Mouse (Mus musculus): ENCODE results near the gene Smpd2.

The Smpd2 gene

DNA sequence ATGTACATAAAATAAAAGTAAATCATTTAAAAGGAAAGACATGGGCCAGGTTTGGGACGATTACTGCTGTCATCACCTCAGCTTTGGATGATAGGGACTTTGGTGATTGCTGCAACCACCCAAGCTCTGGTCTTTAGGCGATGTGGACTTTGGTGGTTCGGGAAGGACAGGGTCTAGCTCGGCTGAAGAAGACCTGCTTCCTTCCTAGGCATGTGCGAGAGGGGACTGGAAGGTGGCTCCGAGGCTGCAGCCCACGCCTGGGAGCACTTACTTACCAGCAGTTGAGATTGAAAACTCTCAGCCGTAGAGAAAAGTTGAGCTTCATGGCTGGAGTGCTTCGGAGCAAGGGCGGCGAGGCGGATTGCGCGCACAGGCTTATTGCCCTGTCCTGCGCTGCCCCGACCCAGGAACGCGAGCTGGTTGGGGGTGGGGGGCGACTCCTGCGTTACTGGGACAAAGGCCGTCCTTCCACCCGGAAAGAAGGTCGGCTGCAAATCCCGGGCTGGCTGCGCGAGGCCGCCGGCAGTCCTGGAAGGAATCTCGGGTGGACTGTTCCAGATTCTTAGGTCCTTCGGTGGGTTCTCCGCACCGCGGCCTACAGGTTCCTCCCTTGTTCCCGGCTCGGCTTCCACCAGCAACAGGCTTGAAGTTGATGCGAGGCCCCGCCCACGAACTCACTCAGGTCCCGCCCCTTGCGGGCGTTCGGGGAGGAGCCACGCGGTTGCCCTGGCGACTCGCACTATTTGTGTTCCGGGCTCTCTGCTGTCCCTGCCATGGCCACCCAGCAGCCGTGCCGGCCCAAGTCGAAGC, at the start of gene Smpd2, which contains the start of gene Ppil6:
Smpd2 (minus strand) TSS at position 662 of the 810 bp plus-strand sequence.
Ppil6 (plus strand) TSS at position 732 of the 810 bp plus-strand sequence.
- peak; percentile 79 to 91 for DNase-seq (ENCODE audit: low read depth in 2 of 2, low spot score in 2 of 2)

DNA sequence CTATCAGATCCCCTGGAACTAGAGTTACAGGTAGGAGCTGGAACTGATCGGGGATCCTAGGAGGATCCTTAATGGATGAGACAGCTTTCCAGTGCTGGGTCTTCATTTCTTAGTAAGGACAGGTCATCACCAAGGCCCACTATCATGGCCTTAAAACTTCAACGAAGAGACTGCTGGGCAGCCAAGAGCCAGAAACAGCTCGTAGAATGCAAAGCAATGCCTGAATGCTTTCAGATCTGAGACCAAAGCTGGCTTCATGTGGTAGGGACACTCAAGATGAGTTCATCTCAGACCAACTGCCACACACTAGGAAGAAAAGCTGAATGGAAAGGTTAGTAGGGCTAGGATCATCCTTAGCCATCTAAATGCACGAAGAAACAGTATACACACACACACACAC, 48.8 kb upstream of the Smpd2 start:
- DNase-seq (ENCODE audit: low read depth in 2 of 2, low spot score in 2 of 2) = no peak

DNA sequence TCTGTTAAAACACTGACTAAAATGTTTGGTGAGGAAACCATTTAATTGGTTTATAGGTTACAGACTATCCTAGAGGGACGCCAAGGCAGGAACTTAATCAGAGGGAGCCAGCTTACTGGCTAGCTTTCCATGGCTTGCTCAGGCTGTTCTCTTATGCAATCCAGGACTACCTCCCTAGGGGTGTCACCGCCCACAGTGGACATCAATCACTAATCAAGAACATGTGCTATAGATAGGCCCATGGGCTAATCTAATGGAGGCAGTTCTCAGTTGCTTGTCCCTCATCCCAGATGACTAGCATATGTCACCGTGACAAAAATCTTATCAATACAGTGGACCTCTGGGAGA, 47.8 kb upstream of the Smpd2 start:
- no peak for DNase-seq (ENCODE audit: low read depth in 2 of 2, low spot score in 2 of 2)

DNA sequence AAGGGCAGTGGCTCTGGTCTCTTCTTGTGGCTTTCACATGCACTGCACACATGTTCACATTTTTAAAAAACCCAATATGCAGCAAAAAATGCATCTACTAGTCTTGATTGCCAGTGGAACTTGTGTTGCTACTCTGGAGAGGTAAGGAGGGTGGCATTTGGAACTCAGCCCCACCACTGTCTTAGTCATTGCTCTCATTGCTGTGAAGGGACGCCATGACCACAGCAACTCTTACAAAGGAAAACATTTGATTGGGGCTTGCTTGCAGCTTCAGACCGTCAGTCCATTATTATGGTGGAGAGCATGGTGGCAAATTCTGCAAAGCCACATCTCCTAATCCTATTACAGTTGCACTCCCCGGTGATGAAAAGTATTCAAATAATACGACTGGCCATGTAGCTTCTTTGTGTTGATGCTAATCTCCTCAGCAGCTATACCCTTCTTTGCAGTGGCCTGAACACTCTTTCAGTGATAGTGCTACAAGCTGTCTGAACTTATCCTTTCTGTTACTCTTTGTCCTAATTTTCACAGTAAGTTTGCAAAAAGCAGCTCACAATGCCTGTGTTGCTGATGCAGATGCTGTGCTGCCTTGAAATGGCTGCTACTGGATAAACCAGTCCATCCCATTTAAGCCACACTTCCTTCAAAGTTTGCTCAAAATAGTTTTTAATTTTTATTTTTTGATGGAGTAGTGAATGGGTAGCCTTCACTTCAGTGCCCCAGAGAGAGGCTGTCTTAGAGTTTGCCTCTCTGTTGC, 47.2 kb upstream of the Smpd2 start:
- no peak for DNase-seq (ENCODE audit: low read depth in 2 of 2, low spot score in 2 of 2)

DNA sequence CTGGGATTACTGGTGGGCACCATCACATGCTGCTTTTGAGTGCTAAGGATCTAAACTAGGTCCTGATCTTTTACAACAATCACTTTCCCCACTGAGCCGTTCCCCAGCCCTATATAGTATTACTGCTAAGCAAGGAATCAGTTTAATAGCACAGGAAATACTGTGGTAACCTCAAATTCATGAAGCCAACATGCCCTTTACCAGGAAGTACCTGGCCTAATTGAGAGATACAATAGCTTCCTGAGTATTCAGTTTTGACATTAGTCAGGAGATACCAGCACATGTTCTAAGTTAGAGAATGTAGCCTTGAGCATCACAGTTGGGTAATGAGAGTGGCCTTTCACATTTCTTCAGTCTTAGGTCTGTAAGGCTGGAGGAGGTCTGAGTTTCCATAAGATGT, 46.5 kb upstream of the Smpd2 start:
- DNase-seq (ENCODE audit: low read depth in 2 of 2, low spot score in 2 of 2) = no peak

DNA sequence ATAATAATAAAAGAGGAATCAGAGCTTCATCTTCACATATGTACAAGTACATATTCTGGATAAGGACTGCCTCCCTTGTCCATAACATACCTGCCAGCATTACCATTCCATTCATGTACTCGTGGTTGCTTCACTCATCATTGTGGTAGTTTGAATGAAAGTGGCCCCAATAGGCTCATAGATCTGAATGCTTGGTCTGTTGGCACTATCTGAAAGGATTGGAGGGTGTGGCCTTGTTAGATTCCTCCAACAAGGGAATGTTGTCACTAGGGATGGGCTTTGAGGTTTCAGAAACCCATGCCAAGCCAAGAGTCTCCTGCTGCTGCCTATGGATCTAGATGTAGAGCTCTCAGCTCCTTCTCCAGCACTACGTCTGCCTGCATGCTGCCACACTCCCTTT, 45.8 kb upstream of the Smpd2 start:
- no peak for DNase-seq (ENCODE audit: low read depth in 2 of 2, low spot score in 2 of 2)

DNA sequence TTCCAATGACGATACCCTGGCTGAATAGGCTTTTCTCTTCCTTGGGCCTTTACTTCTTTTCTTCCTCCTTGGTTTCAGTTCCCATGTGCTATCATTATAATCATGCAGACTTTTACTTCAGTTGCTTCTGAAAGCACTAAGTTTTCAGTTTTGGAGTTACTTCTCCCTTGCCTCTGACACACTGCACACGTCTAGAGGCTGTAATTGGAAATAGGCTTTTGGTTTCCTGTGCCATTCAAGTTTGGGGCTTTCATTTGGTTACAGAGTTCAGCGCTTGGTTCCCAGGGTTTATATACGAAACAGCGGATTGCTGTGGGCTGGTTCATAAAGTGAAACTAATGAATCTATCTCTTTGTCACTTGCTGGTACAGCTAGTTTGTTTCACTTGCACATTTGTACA, 39.8 kb upstream of the Smpd2 start:
- DNase-seq (ENCODE audit: low read depth in 2 of 2, low spot score in 2 of 2) = peak in 1 of 2 experiments; percentile 33

DNA sequence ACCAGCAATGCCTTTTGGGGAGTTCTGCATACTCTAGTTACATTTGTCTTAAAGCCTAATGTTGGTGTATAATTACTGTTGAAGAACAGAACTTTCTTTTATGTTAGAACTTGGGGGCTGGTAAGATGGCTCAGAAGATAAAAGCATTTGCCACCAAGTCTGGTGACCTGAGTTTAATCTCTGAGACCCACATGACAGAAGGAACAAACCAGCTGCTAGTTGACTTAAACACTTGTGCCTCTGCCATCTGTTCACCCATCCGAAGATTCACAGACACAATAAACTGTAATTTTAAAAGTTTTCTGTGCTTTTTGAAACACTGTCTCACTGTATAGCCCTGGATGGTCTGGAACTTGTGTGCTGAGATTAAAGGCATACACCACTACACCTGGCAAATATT, 35.5 kb upstream of the Smpd2 start:
- no peak for DNase-seq (ENCODE audit: low read depth in 2 of 2, low spot score in 2 of 2)

DNA sequence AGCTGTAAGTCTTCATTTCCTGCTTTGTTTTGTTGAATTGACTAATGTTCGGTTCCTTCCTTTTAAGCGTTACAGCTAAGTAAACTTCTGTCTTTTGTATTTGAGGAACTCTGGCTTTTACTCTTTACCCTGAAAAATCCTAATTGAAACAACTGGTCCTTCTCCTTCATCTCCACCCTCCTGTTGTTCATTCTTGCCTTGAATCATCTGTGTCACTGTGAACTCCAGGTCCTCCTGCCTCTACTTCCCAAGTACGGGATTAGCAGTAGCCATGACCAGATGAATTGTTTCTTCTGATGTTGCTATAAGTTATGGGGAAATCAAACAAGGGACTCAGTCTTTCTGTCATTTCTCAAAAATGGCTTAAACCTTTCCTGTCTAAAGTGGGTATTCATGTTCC, 33.2 kb upstream of the Smpd2 start:
- DNase-seq (ENCODE audit: low read depth in 2 of 2, low spot score in 2 of 2) = no peak

DNA sequence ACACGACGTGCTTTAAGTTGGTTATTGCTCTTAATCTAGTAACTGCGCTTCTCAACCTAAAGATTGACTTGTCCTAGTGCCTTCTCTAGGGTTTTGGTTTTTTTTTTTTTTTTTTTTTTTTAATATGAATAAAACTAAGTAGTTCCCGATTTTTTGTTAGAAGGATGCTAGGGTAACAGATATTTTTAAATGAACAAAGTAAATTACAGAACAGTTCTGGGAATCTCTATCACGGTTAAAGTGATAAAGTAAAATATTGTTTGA, 30.2 kb upstream of the Smpd2 start:
- DNase-seq (ENCODE audit: low read depth in 2 of 2, low spot score in 2 of 2) = no peak

DNA sequence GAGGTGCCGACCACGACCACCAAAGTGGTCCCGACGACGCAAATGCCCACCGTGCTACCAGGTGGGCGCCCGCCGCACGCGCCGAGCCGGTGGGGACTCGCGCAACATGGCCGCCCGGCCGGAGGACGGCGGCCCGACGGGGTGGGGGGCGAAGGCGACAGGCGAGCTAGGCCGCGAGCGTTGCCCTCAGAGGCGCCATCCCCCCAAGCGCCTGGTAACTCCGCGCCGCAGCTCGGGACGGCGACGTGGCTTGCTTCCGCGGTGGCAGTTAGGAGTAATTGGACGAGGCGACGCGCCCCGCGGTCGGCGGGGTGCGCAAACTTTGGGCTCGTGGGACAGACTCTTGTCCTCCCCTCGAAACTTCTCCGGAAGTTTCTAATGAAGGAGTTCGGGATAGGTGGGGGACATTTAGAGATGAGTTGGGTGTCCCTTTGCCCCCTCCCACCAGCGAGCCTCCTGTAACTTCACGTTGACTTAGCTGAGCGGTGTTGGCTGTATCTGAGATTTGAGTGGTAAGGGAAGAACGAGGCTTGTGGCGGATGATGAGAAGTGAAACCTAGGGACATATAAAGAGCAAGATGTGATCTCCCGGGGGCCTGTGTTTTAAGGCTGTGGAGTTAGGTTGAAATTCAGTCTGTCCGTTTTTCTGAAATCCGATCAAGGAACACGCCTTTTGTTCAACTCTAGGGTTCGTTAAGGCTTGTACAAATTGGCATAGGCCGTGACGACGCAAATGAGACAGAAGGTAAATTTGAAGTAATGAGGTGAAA, 29.7 kb upstream of the Smpd2 start:
- DNase-seq (ENCODE audit: low read depth in 2 of 2, low spot score in 2 of 2) = peak; percentile 55 to 58

DNA sequence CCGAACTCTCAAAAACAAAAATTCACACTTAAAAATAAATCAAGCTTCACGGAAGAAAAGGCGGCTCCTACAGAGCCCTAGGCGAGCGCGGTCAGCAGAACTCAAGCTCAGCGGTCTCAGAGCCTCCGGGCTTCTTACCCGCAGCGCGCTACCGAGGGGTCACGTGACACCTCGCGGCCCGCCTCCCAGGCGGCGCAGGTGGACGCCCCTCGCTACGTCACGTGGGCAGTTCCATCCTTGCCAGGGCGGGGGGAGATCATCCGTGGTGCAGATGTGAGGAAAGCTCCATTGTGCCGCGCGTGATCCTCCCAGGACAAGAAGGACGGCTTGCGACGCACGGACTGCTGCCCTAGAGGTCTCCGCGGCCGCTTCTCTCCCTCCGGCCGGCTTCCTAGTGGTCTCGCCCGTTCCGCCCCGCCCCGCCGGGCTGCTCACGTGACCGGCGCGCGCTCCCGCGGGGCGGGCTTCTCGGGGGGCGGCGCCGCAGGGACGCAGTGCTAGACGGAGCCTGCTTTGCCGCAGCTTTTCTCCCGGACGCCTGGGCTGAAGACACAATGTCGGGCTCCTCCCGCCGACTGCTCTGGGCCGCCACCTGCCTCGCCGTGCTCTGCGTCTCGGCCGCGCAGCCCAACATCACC, 28.9 kb upstream of the Smpd2 start, which contains the start of gene Cd164:
Cd164 (plus strand) TSS at position 434 of the 638 bp plus-strand sequence.
- peak; percentile 88 to 90 for DNase-seq (ENCODE audit: low read depth in 2 of 2, low spot score in 2 of 2)

DNA sequence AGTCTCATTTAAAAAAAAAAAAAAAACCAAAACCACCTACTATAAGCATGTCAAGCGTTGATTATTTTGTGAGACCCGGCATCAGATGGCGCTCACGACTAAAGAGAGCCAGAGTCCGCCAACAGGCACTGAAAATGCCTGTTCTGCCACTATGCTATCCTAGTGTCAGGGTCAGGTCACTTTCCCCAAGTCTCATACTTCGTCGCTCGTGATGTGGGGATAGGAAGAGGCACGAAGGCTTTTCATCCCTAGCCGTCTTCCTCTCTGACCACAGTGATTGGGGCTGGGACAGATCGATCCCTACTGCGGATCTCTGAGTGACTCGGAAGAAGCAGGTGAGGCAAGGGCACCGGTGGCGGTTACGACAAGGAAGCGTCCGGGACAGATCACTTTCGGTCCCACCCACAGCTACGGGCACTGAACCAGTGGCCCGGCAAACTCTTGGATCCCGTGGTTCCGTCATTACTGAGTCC, 28.4 kb upstream of the Smpd2 start:
- peak; percentile 75 to 79 for DNase-seq (ENCODE audit: low read depth in 2 of 2, low spot score in 2 of 2)

DNA sequence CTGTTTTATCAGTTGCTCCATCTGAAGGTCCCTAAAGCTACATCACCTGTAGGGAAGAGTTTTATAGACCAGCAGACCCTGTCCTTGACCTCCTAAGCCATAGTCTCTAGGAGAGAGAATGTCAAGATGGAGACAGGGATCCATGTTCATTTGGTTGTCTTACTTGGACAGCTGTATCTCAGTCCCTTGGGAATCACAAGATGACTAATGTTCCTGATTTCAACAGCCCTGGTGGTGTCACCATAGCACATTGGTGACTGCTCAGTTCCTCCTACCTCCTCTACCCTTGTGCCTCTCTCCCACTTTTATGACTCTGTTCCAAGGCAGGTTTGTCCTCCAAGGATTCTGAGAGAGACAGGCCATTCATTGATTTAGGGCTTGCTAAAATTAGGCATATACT, 24.8 kb upstream of the Smpd2 start:
- DNase-seq (ENCODE audit: low read depth in 2 of 2, low spot score in 2 of 2) = no peak

DNA sequence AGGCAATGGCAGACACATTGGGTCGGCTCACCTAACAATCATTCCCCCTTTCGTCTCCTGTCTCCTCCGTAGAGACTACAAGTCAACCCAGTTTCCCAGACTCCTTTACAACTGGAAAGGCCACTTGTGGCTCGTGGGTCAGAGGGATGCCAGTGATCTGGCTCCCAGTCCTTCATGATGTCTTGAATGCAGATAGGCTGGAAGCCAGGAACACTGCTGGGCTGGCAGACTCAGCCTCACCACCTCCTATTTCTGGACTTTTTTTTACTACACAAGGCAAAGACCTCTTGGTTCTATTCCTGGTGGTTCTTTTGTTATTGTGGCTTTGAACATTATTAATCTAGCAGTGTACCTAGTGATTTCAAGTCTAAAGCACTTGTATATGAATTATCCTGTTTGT, 24.1 kb upstream of the Smpd2 start:
- DNase-seq (ENCODE audit: low read depth in 2 of 2, low spot score in 2 of 2) = no peak

DNA sequence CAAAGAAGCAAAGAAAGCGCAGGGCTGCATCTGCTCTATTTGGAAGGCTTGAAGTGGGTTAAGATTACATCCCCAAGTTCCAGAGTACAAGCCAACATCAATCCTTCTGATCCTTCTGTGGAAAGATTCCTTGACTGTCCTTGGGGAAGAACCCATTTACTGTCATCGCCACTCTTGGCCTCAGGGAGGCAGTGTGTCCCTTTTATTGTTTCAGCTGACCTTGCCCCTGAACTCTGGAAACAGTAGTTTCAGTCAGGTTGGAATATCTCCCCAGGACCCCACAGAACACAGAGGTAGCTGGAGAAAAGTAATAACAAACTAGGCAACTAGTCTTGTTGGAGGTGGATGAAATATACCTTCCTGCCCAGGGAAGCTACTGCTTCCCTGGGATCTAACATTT, 19.0 kb upstream of the Smpd2 start:
- DNase-seq (ENCODE audit: low read depth in 2 of 2, low spot score in 2 of 2) = no peak

DNA sequence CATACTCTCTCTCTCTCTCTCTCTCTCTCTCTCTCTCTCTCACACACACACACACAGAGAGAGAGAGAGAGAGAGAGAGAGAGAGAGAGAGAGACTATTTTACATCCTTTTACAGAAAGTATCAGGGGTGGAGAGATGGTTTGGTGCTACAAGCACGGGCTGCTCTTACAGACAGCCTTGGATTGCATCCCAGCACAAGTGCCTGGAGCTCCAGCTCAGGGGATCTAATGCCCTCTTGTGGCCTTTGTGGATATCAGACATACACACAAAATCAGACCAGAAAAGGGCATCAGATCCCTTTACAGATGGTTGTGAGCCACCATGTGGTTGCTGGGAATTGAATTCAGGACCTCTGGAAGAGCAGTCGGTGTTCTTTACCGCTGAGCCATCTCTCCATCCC, 15.3 kb upstream of the Smpd2 start:
- peak; percentile 43 to 62 for DNase-seq (ENCODE audit: low read depth in 2 of 2, low spot score in 2 of 2)

DNA sequence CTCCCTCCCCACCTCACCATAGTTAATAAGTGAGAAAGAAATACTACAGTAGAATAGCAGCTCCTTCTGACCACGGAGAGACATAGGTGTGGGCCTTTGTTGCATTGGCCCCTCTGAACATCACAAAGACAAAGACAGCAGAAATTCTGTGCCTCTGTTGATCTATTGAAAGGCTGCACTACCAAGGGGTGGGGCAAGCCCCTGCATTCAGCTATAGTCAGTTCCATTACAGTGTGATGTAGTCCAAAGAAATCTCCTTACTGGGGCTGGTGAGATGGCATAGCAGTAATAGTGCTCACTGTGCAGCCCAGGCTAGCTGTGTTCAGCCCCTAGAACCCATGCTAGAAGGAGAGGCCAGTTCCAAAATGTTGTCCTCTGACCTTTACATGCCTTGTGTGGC, 14.8 kb upstream of the Smpd2 start:
- no peak for DNase-seq (ENCODE audit: low read depth in 2 of 2, low spot score in 2 of 2)

DNA sequence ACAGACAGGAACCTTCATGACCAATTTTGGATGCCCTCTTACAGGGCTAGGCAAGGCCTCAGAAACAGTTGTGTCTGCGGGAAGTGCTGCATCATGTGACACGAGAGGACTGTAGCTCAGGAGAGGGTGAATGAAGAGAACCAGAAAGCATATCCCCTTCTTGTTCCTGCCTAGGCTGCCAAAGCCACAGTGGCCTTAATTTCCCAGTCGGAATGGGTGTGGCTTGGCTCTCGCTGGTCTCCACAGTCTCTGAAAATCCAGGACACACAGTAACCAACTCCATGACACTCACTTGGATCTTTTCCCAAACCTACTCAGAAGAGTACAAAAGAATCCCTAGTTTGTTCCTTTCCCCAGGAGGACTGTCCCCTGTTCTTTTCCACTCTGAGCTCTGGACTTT, 10.8 kb upstream of the Smpd2 start:
- DNase-seq (ENCODE audit: low read depth in 2 of 2, low spot score in 2 of 2) = no peak

DNA sequence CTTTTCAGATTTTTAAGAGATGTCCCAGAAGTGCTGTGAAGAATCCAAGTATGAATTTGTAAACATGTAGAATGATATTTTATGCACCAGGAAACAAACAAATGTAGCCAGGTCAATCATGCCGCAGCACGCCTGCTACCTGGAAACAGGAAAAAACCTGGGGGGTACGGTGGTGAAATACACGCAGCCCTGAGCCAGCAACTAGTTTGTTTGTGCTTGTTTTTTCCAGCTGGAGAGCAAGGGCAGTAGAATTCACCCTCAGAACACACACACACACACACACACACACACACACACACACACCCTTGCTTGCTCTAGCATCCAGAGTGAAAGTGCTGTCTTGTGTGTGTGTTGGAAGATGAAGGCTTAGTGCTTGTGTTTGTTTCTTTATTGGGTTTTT, 942 bp upstream of the Smpd2 start:
- DNase-seq (ENCODE audit: low read depth in 2 of 2, low spot score in 2 of 2) = no peak

DNA sequence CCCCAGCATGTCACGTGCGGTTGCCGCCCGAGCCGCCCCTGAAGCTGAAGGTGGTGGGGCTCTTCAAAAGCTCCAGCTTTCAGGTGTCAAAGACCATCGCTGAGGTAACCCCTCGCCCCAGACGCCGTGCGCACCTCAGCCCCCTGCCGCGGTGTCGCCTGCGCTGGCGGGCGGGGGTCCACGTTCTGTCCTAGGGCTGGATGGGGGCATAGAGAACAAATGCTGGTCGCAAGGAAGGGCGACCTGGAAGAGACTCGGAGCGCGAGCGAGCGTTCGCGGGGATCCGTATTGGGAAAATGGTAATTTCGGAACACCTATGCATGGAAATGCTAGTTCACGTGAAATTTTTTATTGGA, 327 bp upstream of the Smpd2 start:
- DNase-seq (ENCODE audit: low read depth in 2 of 2, low spot score in 2 of 2) = no peak

DNA sequence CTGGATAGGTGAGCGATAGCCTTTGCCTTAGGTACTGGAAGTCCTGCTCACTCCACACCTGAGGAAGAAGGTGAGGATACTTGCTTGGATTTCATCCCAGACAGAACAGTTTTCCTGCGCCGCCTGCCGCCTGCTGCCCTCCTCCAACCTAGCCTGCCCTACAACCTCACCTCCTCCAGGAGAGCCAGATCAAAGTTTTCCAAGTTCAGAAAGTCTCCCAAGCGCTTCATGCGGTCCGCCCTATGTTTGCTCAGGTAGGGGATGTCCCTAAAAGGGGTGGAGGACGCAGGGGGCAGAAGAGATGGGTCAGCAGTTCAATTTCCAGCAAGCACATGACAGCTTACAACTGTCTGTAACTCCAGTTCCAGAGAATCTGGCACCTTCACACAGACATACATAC, 875 bp downstream of the Smpd2 start:
- DNase-seq (ENCODE audit: low read depth in 2 of 2, low spot score in 2 of 2) = no peak
